ENCODE assay signal across 9 mouse cellular contexts in genomic region chr10:112105785-112106184, GRCm38 (mm10). TPM values are rescaled to one million over a fixed set of nuclear protein-coding genes. Genes with fewer than 3 reads are reported as not detected.
A peak's percentile ranks its signal among the peaks of the same experiment; 100 is the strongest.
DNase-seq lines count a peak whose midpoint lies in the region; ATAC-seq and TF ChIP-seq lines count a peak whose summit lies in the region.
"Not testable (repeated sequence)": the region's sequence is repeated elsewhere in the genome, so short reads cannot be mapped to it uniquely, and the experiment has no call there.
"Had no signal": no experiment of that assay in that cellular context is flagged by ENCODE, and none has a peak within 500 bp of the region (broad histone marks: within the 10 kb centered on the region; RNA-seq: fewer than 3 reads in every experiment).

No protein-coding gene starts in this region.

- H3K27me3 ChIP-seq in limb, embryonic 11.5 days (ENCODE audit: control insufficient read depth, insufficient read depth, low read length); myocyte (ENCODE audit: control insufficient read depth, insufficient read depth, insufficient read length); splenic B cell, adult 2 months (ENCODE audit: control insufficient read depth, insufficient read depth, low read length, poor library complexity, severe bottlenecking): not testable (repeated sequence)

- WGBS in limb, embryonic 11.5 days, result 4% methylated on average over 5 of the region's 5 CpGs

- H3K4me1 ChIP-seq in limb, embryonic 11.5 days (ENCODE audit: control insufficient read depth, insufficient read depth, low read length), result not testable (repeated sequence)

- intact Hi-C loops in gastrocnemius, postnatal 36 days (cut with DNase I), result loop anchor here (5.0 kb wide), 1 partner anchor 128 kb away; no protein-coding TSS in a partner anchor

- not testable (repeated sequence) for H3K4me3 ChIP-seq in limb, embryonic 11.5 days (ENCODE audit: low read depth, low read length); myocyte

- not testable (repeated sequence) for H3K4me2 ChIP-seq in limb, embryonic 11.5 days (ENCODE audit: low read depth, severe bottlenecking)
- H3K4me2 ChIP-seq in myocyte (ENCODE audit: low read depth), result peak overlapping the region; percentile 50

- H3K9ac ChIP-seq in limb, embryonic 11.5 days (ENCODE audit: low read length), result not testable (repeated sequence)

- not testable (repeated sequence) for TF ChIP-seq POLR2A in myocyte (IDR thresholded peaks at IDR 0.05; ENCODE audit: insufficient read length, low read depth)

- not testable (repeated sequence) for ATAC-seq in limb, embryonic 11.5 days (ENCODE audit: insufficient number of reproducible peaks, low FRiP score, low TSS enrichment, low read depth)

- H3K27ac ChIP-seq in limb, embryonic 11.5 days (replicated peaks; ENCODE audit: low read depth, low read length), result not testable (repeated sequence)

- H3K79me2 ChIP-seq in myocyte (ENCODE audit: control insufficient read depth, insufficient read depth), result not testable (repeated sequence)

- DNase-seq in B cell, adult 2 months, result peak; percentile 80 to 82
- peak; percentile 68 for DNase-seq in adrenal gland, postnatal 10 days
- peak; percentile 79 for DNase-seq in embryo, embryonic 10.5 days (ENCODE audit: low spot score)
- DNase-seq in gastrocnemius, postnatal 36 days, result peak; percentile 10 to 13
- peak; percentile 78 for DNase-seq in kidney, postnatal 10 days
- peak; percentile 78 for DNase-seq in limb, embryonic 11.5 days (ENCODE audit: low spot score)
- peak; percentile 72 for DNase-seq in splenic B cell, adult 2 months (ENCODE audit: low read depth, low spot score)

- not testable (repeated sequence) for H3K9me3 ChIP-seq in limb, embryonic 11.5 days (ENCODE audit: control insufficient read depth, low read length)

- H3K36me3 ChIP-seq in limb, embryonic 11.5 days (ENCODE audit: control insufficient read depth, insufficient read depth, low read length); myocyte (ENCODE audit: control insufficient read depth, insufficient read depth); splenic B cell, adult 2 months (ENCODE audit: control insufficient read depth, insufficient read depth, low read length, poor library complexity, severe bottlenecking): not testable (repeated sequence)

- H3ac ChIP-seq in myocyte (ENCODE audit: control insufficient read depth, insufficient read length), result not testable (repeated sequence)

RNA-seq across cellular contexts. Expression of gene Glipr1l2, which starts 22.6 kb away (rescaled TPM):
- not detected for total RNA-seq in adrenal gland, postnatal 10 days (2021)
- not detected for total RNA-seq in gastrocnemius, postnatal 36 days (2021)
- polyA plus RNA-seq in limb, embryonic 11.5 days (2014; fragmentation: Nextera tagmentation; extraction: Ambion mirVana), result not detected in 2 replicates
- not detected for polyA plus RNA-seq in myocyte (2012; fragmentation: generic; extraction: Trizol)
- polyA plus RNA-seq: liver, embryonic 12.5 days had no signal

RNA-seq across cellular contexts. Expression of gene Glipr1l1, which starts 45.8 kb away (rescaled TPM):
- total RNA-seq in adrenal gland, postnatal 10 days (2021), result not detected
- total RNA-seq in gastrocnemius, postnatal 36 days (2021), result not detected
- not detected in 2 replicates for polyA plus RNA-seq in limb, embryonic 11.5 days (2014; fragmentation: Nextera tagmentation; extraction: Ambion mirVana)
- polyA plus RNA-seq in myocyte (2012; fragmentation: generic; extraction: Trizol), result not detected
- polyA plus RNA-seq: liver, embryonic 12.5 days had no signal

RNA-seq across cellular contexts. Expression of gene Glipr1l3, which starts 54.3 kb away (rescaled TPM):
- total RNA-seq in adrenal gland, postnatal 10 days (2021), result not detected
- not detected for total RNA-seq in gastrocnemius, postnatal 36 days (2021)
- not detected in 2 replicates for polyA plus RNA-seq in limb, embryonic 11.5 days (2014; fragmentation: Nextera tagmentation; extraction: Ambion mirVana)
- polyA plus RNA-seq in myocyte (2012; fragmentation: generic; extraction: Trizol), result not detected
- polyA plus RNA-seq: liver, embryonic 12.5 days had no signal

RNA-seq across cellular contexts. Expression of gene Caps2, which starts 57.6 kb away (rescaled TPM):
- total RNA-seq in adrenal gland, postnatal 10 days (2021), result not detected
- not detected for total RNA-seq in gastrocnemius, postnatal 36 days (2021)
- 0.55 and 1.2 TPM in 2 replicates for polyA plus RNA-seq in limb, embryonic 11.5 days (2014; fragmentation: Nextera tagmentation; extraction: Ambion mirVana)
- 0.04 TPM for polyA plus RNA-seq in myocyte (2012; fragmentation: generic; extraction: Trizol)

Comparison
In these comparisons a context has a peak if more than half of its experiments do, and no peak if none do; other contexts are left out.
1. DNase-seq: peak in every context shown above with its lines; median percentile 81 in B cell, adult 2 months; 79 in embryo, embryonic 10.5 days; 78 in kidney, postnatal 10 days; 78 in limb, embryonic 11.5 days; 72 in splenic B cell, adult 2 months; 68 in adrenal gland, postnatal 10 days; 12 in gastrocnemius, postnatal 36 days.